Mouse (Mus musculus): ENCODE data around the gene Ifna2.
A peak's percentile ranks its signal among the peaks of the same experiment; 100 is the strongest.

Ifna2 gene

DNA sequence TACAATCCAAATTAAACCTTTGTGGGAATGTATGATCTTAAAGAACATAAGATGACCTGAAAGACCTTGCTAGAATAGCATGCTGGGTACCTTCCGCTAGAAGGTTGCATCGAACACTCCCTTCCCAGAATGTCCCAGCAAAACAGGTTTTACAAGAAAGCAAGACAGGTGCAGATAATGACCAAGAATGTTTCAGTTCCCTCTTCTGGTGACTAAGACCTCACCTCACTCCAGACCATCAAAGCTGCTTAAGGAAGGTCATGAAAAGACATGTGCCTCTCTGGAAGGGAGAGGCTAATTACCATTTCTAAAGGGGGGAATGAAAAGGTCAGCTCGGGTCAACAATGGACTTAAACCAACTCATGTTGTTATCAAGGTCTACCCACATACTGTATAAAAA lies 30.1 kb downstream of the Ifna2 start:
- DNase-seq (ENCODE audit: inconsistent ontology term): no peak

DNA sequence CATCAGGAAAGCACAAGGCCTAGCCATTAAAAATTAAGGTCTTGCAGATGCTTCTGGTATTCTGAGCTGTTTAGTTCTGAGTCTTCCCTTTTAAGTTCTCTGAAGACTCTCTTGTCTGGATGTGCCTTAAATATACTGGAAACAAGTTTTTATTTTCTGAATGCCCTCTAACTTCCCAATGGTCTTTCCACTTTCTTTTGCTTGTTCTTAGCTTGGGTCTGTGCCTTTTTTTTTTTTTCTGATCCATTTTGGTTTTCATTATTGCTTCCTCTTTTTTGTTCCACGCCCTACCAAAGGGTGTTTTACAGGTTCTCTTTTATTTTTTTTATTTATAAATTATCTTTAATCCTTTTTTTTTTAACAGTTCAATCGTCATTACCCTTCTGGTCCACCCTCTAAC lies 39.4 kb downstream of the Ifna2 start, which contains the start of gene Ifna13:
Gene Ifna13, minus strand, starts transcription at position 101 of the 400 bp plus-strand sequence.
- no peak for DNase-seq (ENCODE audit: inconsistent ontology term)

- peak; percentile 67 for DNase-seq (ENCODE audit: inconsistent ontology term)
These were observed 41.2 kb downstream of the Ifna2 start for GRCm38 (mm10) chr4:88642526-88642925.

GRCm38 (mm10) chr4:88641077-88641831 lies 42.5 kb downstream of the Ifna2 start:
- DNase-seq (ENCODE audit: inconsistent ontology term): peak; percentile 90

DNA sequence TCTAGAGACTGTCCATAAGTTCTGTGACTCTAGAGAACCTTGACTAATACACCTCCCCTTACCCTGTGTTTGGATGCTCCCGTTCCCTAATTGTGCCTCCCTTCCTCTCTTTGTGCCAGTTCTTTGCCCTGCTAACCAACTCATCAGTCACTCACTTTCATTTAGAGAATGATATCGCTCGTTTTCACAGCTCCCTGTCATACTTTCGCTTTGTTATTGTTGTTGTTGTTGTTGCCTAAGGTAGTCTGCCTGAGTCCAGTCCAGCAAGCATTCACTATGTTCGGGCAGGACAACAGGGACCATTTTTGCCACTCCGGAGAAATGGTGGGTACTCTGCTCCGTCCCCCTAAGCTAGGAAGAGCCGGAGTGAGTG lies 43.0 kb downstream of the Ifna2 start:
- DNase-seq (ENCODE audit: inconsistent ontology term): no peak

GRCm38 (mm10) chr4:88634311-88634710 lies 49.4 kb downstream of the Ifna2 start, which contains the start of gene C87499:
Gene C87499, minus strand, starts transcription at chr4:88634411.
- DNase-seq (ENCODE audit: inconsistent ontology term): no peak
